Mouse (Mus musculus): ENCODE measurements around the gene Wapl. TPM values are rescaled to one million over a fixed set of nuclear protein-coding genes. Genes with fewer than 3 reads are reported as not detected.

The Wapl gene
- polyA plus RNA-seq, 1 experiment = 35.3 TPM

DNA sequence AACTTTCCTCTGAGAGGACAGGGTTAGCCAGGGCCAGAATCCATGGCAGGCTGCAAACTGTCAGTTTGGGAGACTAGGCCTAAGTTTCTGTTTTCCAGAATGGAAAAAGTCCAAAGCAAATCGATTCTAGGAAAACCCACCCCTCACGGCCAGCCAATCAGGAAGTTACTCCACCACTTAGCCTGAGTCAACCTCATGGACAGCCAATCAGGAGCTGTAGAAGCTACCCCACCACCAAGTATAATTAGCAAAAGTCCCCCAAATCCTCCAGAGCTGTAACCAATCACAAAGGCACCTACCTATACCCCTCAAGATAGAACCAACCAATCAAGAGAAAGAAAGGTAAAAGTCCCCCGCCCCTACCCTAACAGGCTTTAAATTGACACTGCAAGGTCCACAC lies 82.0 kb downstream of the Wapl start:
- no peaks in the 10 kb centered on the region for H3K36me3 ChIP-seq (ENCODE audit: control insufficient read depth, insufficient read depth, low read length)
- H3K27me3 ChIP-seq (ENCODE audit: control insufficient read depth, insufficient read depth, low read length) = no peaks in the 10 kb centered on the region
- no peaks in the 10 kb centered on the region for H3K4me1 ChIP-seq (ENCODE audit: control insufficient read depth, insufficient read depth, low read length)
- no peak for TF ChIP-seq CTCF (IDR thresholded peaks at IDR 0.05; ENCODE audit: control insufficient read depth, insufficient read depth, insufficient replicate concordance, low read depth, low read length)
- no peak for TF ChIP-seq POLR2A (IDR thresholded peaks at IDR 0.05; ENCODE audit: control insufficient read depth, low read depth, low read length)
- H3K27ac ChIP-seq (ENCODE audit: control insufficient read depth, insufficient read depth, low read depth, low read length) = no peak overlapping the region
- H3K4me3 ChIP-seq (ENCODE audit: control insufficient read depth, low read depth, low read length) = no peak overlapping the region

DNA sequence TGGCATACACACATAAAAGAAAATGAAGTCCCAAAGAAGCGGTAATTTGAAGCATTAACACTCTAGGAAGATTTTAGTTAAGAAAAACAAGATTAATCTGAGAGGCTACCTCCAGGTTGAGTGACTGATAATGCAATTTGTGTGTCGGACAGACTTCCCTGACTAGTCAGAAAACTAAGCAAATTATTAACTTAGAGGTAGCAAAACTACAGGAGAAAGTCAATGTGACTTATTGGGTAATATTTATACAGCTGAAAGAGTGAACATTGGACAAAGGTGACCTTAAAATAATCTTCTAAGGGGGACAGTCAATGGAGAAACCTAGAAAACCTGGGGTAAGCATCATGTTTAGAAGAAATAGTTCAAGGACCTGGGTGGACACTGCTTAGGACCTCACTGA lies 86.2 kb downstream of the Wapl start:
- TF ChIP-seq CTCF (IDR thresholded peaks at IDR 0.05; ENCODE audit: control insufficient read depth, insufficient read depth, insufficient replicate concordance, low read depth, low read length) (no peak), POLR2A (IDR thresholded peaks at IDR 0.05; ENCODE audit: control insufficient read depth, low read depth, low read length) (no peak)
- H3K4me3 ChIP-seq (ENCODE audit: control insufficient read depth, low read depth, low read length) = no peak overlapping the region
- H3K4me1 ChIP-seq (ENCODE audit: control insufficient read depth, insufficient read depth, low read length) = peaks cover 3% of the 10 kb centered on the region
- no peak overlapping the region for H3K27ac ChIP-seq (ENCODE audit: control insufficient read depth, insufficient read depth, low read depth, low read length)
- no peaks in the 10 kb centered on the region for H3K27me3 ChIP-seq (ENCODE audit: control insufficient read depth, insufficient read depth, low read length)
- no peaks in the 10 kb centered on the region for H3K36me3 ChIP-seq (ENCODE audit: control insufficient read depth, insufficient read depth, low read length)

DNA sequence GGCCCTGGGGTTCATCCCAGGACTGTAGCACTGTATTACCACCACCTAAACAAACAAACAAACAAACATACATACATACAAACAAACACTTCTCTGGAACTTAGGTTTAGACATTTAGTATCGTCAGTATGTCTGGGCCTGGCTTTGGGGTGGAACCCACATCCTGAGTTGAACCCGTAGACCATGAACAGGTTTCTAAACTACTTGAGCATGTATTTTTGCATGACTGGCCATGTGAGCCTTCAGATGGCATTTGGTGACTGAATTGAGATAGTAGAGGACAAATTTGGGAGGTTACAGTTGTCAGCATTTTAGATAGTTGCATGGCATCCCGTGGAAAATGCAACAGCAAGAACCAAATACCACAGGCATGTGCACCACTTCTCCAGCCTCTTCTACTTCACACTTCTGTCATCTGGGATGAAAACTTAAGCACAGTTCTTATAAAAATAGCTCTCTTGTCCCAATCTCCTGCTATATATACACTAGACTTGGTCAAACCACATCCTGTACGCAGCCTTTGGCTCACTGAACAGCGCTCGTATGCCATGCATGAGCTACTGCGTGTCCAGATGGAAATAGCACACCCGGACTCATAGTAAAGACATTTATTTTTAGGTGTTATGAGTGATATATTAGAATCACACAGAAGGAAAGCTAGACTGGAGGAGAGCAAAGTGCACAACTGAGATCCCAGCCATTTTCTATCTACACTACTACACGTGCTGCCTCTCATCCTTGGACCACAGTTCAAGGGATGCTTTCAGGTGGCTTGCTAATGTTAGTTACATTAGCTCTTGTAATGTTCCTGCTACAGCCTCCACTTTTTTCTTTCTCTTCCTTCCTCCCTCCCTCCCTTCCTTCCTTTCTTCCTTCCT lies 87.6 kb downstream of the Wapl start:
- Histone ChIP-seq H3K4me3 (ENCODE audit: control insufficient read depth, low read depth, low read length) (no peak overlapping the region), H3K4me1 (ENCODE audit: control insufficient read depth, insufficient read depth, low read length) (peaks cover 10% of the 10 kb centered on the region), H3K27ac (ENCODE audit: control insufficient read depth, insufficient read depth, low read depth, low read length) (no peak overlapping the region), H3K36me3 (ENCODE audit: control insufficient read depth, insufficient read depth, low read length) (no peaks in the 10 kb centered on the region), H3K27me3 (ENCODE audit: control insufficient read depth, insufficient read depth, low read length) (no peaks in the 10 kb centered on the region)
- TF ChIP-seq POLR2A (IDR thresholded peaks at IDR 0.05; ENCODE audit: control insufficient read depth, low read depth, low read length) (no peak), CTCF (IDR thresholded peaks at IDR 0.05; ENCODE audit: control insufficient read depth, insufficient read depth, insufficient replicate concordance, low read depth, low read length) (no peak)

DNA sequence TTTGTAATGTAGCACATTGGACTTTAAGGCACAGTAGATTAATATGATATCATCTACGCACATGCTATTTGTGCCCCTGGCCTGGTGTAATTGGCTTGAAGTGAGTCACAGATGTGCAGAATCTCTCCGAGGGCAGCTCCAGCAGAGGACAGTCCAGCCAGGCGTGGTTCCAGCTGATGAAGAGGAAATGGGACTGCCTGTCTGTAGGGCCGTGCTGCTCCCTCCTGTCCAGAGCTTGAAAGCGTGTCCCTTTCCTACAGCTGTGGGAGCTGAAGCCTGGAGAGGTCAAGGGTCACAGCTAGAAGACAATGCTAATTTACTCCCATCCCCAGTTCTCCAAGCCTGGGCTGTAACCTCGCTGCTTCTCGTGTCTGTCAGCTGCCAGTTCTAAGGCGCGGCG lies 89.0 kb downstream of the Wapl start:
- Histone ChIP-seq H3K27ac (ENCODE audit: control insufficient read depth, insufficient read depth, low read depth, low read length) (no peak overlapping the region), H3K4me3 (ENCODE audit: control insufficient read depth, low read depth, low read length) (no peak overlapping the region), H3K27me3 (ENCODE audit: control insufficient read depth, insufficient read depth, low read length) (no peaks in the 10 kb centered on the region), H3K4me1 (ENCODE audit: control insufficient read depth, insufficient read depth, low read length) (peaks cover 10% of the 10 kb centered on the region), H3K36me3 (ENCODE audit: control insufficient read depth, insufficient read depth, low read length) (no peaks in the 10 kb centered on the region)
- TF ChIP-seq CTCF (IDR thresholded peaks at IDR 0.05; ENCODE audit: control insufficient read depth, insufficient read depth, insufficient replicate concordance, low read depth, low read length) (no peak), POLR2A (IDR thresholded peaks at IDR 0.05; ENCODE audit: control insufficient read depth, low read depth, low read length) (no peak)

DNA sequence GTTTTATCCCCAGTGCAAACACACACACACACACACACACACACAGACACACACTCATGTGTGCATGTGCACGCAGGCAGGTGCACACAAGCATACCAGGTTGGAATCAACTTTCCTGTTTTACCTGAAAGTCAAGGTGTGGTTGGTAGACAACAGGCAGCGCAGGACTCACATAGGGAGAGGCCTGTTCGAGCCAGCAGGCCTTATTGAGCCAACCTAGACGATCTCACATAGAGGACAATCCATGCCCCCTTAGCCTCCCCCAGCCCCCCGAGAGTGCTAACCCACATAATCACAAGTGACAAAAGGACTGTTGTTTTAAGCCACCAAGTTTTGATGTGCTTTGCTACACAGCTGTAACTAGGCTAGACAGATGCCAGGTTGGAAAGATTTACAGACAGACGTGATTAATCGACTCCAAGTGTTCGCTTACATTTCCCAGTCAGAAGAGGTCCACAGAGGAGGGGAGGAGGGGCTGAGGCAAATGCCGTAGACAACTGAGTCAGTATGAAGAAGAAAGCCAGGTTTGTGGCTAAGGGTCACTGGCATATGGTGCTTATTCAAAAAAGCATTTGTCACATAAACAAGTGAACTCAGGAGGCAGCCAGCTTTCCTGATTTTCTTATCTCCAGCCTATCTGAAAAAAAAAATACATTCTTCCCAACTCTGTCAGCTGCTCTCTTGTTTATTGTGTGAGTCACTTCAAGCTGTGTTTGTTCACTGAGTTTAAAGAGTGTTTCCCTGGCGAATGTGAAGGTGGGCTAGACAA lies 90.2 kb downstream of the Wapl start:
- H3K27ac ChIP-seq (ENCODE audit: control insufficient read depth, insufficient read depth, low read depth, low read length) = no peak overlapping the region
- H3K4me1 ChIP-seq (ENCODE audit: control insufficient read depth, insufficient read depth, low read length) = peaks cover 19% of the 10 kb centered on the region

DNA sequence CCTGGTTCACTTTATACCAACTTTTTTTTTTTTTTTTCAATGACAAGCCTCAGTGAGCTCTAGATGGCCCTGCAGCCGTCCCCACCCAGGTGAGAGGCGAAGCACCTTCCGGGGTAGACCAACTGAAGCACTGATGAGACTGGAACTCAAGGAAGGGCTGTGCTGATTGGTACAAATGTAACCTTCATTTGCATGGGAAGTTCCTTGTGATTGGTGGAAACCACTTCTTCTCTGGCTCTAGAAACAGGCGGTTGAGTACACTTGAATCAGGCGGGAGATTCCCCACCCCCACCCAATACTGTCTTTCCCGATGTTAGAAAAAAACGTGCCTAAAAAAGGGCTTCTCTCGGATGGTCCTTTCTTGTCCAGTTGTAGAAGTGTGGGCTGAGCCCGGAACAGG lies 91.2 kb downstream of the Wapl start:
- peak overlapping the region; percentile 54 for H3K4me3 ChIP-seq (ENCODE audit: control insufficient read depth, low read depth, low read length)
- TF ChIP-seq CTCF (IDR thresholded peaks at IDR 0.05; ENCODE audit: control insufficient read depth, insufficient read depth, insufficient replicate concordance, low read depth, low read length) (no peak), POLR2A (IDR thresholded peaks at IDR 0.05; ENCODE audit: control insufficient read depth, low read depth, low read length) (no peak)
- peaks cover 27% of the 10 kb centered on the region for H3K4me1 ChIP-seq (ENCODE audit: control insufficient read depth, insufficient read depth, low read length)

More for the DNA sequence above, 90.2 kb downstream of the Wapl start:
- H3K4me3 ChIP-seq (ENCODE audit: control insufficient read depth, low read depth, low read length) = no peak overlapping the region
- no peak for TF ChIP-seq POLR2A (IDR thresholded peaks at IDR 0.05; ENCODE audit: control insufficient read depth, low read depth, low read length)
- no peaks in the 10 kb centered on the region for H3K27me3 ChIP-seq (ENCODE audit: control insufficient read depth, insufficient read depth, low read length)
- H3K36me3 ChIP-seq (ENCODE audit: control insufficient read depth, insufficient read depth, low read length) = no peaks in the 10 kb centered on the region

DNA sequence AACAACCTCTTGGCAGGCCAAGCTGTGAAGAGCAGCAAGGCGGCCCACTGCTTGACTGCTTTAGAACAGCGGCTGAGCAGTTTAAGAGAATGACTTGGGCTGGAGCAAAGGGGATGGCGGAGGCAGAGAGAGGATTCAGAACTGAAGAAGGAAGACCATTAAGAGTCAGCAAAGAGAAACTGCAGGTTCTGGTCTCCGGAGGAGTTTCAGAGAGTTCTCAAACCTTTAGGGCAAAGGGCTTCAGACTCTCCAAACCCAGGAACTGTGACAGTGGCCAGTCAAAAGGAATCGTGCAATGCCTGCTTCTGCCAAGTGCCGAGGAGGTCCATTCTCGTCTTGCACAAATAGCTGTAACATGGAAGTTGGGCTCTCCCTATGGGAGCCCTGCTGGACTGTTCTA lies 91.7 kb downstream of the Wapl start:
- Histone ChIP-seq H3K27me3 (ENCODE audit: control insufficient read depth, insufficient read depth, low read length) (no peaks in the 10 kb centered on the region), H3K27ac (ENCODE audit: control insufficient read depth, insufficient read depth, low read depth, low read length) (no peak overlapping the region), H3K4me1 (ENCODE audit: control insufficient read depth, insufficient read depth, low read length) (peaks cover 27% of the 10 kb centered on the region), H3K4me3 (ENCODE audit: control insufficient read depth, low read depth, low read length) (peak overlapping the region; percentile 54), H3K36me3 (ENCODE audit: control insufficient read depth, insufficient read depth, low read length) (no peaks in the 10 kb centered on the region)
- TF ChIP-seq CTCF (IDR thresholded peaks at IDR 0.05; ENCODE audit: control insufficient read depth, insufficient read depth, insufficient replicate concordance, low read depth, low read length) (no peak), POLR2A (IDR thresholded peaks at IDR 0.05; ENCODE audit: control insufficient read depth, low read depth, low read length) (no peak)

More for the DNA sequence above, 91.2 kb downstream of the Wapl start:
- H3K36me3 ChIP-seq (ENCODE audit: control insufficient read depth, insufficient read depth, low read length) = no peaks in the 10 kb centered on the region
- no peaks in the 10 kb centered on the region for H3K27me3 ChIP-seq (ENCODE audit: control insufficient read depth, insufficient read depth, low read length)
- H3K27ac ChIP-seq (ENCODE audit: control insufficient read depth, insufficient read depth, low read depth, low read length) = no peak overlapping the region
